Mouse (Mus musculus) MEL (cell line): ENCODE results near the gene Rxfp4. TPM values are rescaled to one million over a fixed set of nuclear protein-coding genes. Genes with fewer than 3 reads are reported as not detected.
A peak's percentile ranks its signal among the peaks of the same experiment; 100 is the strongest.

Experiments used
- DNase-seq: peaks from one replicate; pipeline ENCODE4 v3.0.0; 2011; ENCODE audit warnings: low read depth, low spot score
- H3K27ac ChIP-seq: 2 replicates; pipeline ENCODE4 v1.5.1; 2012; ENCODE audit warnings: low read depth, mild to moderate bottlenecking, control low read depth, low read length, moderate library complexity; ENCODE audit not compliant: control insufficient read depth
- H3K27me3 ChIP-seq, 2 experiments: fragments of 150-350 bp in 1 of 2; sonication (generic) in 1 of 2; 2 replicates each; pipeline ENCODE4 v1.6.1; 2012; ENCODE audit warnings: low read length in 2 of 2, mild to moderate bottlenecking in 2 of 2, improper control_type of control experiment in 1 of 2, moderate library complexity in 1 of 2; ENCODE audit not compliant: insufficient read depth in 2 of 2, control insufficient read depth in 1 of 2
- H3K36me3 ChIP-seq, 2 experiments: 2 replicates each; pipeline ENCODE4 v1.6.1; 2012 to 2014; ENCODE audit warnings: low read length in 2 of 2, improper control_type of control experiment in 1 of 2, inconsistent platforms in 1 of 2, mild to moderate bottlenecking in 1 of 2; ENCODE audit not compliant: insufficient read depth in 2 of 2, control insufficient read depth in 1 of 2
- H3K4me1 ChIP-seq, 2 experiments: fragments of 150-350 bp in 1 of 2; sonication (generic) in 1 of 2; 2 replicates each; pipeline ENCODE4 v1.6.1; 2012; ENCODE audit warnings: low read length in 2 of 2, improper control_type of control experiment in 1 of 2, mild to moderate bottlenecking in 1 of 2; ENCODE audit not compliant: insufficient read depth in 2 of 2, control insufficient read depth in 1 of 2
- H3K4me3 ChIP-seq, 2 experiments: fragments of 150-350 bp in 1 of 2; sonication (generic) in 1 of 2; 2 replicates each; pipeline ENCODE4 v1.5.1; 2012; ENCODE audit warnings: low read depth in 2 of 2, low read length in 2 of 2, mild to moderate bottlenecking in 2 of 2, moderate library complexity in 2 of 2, control low read depth in 1 of 2, improper control_type of control experiment in 1 of 2; ENCODE audit not compliant: control insufficient read depth in 1 of 2, insufficient read depth in 1 of 2
- H3K79me2 ChIP-seq: 2 replicates; pipeline ENCODE4 v1.6.1; 2012; ENCODE audit warnings: mild to moderate bottlenecking, low read length, moderate library complexity; ENCODE audit not compliant: control insufficient read depth, poor library complexity, insufficient read depth
- H3K9ac ChIP-seq: 2 replicates; pipeline ENCODE4 v1.6.1; 2012; ENCODE audit warnings: low read depth, mild to moderate bottlenecking, control low read depth, low read length, moderate library complexity; ENCODE audit not compliant: control insufficient read depth, poor library complexity, severe bottlenecking
- H3K9me3 ChIP-seq: fragments of 150-350 bp; sonication (generic); replicated peaks from 2 replicates; pipeline ENCODE4 v1.6.1; 2012; ENCODE audit warnings: mild to moderate bottlenecking, low read length, improper control_type of control experiment, moderate library complexity; ENCODE audit not compliant: insufficient read depth
- BHLHE40 ChIP-seq: IDR thresholded peaks from 2 replicates; pipeline ENCODE4 v1.6.1; 2012; ENCODE audit warnings: low read depth, mild to moderate bottlenecking, inconsistent platforms, low read length, improper control_type of control experiment, borderline replicate concordance
- CHD1 ChIP-seq: IDR thresholded peaks from 2 replicates; pipeline ENCODE4 v1.6.1; 2012; ENCODE audit warnings: low read depth, mild to moderate bottlenecking, inconsistent platforms, low read length, improper control_type of control experiment
- CHD2 ChIP-seq: IDR thresholded peaks from 2 replicates; pipeline ENCODE4 v1.6.1; 2011; ENCODE audit warnings: low read length, improper control_type of control experiment
- CTCF ChIP-seq, 3 experiments: IDR thresholded peaks in 2 of 3; conservative IDR thresholded peaks in 1 of 3; 2 replicates each; pipeline ENCODE4 v1.5.1; 2011 to 2012; ENCODE audit warnings: low read length in 3 of 3, low read depth in 2 of 3, mild to moderate bottlenecking in 2 of 3, improper control_type of control experiment in 1 of 3, inconsistent platforms in 1 of 3, mixed read lengths in 1 of 3, moderate library complexity in 1 of 3; ENCODE audit not compliant: control insufficient read depth in 1 of 3, insufficient read depth in 1 of 3, poor library complexity in 1 of 3, severe bottlenecking in 1 of 3
- E2F4 ChIP-seq: IDR thresholded peaks from 2 replicates; pipeline ENCODE4 v1.6.1; 2011; ENCODE audit warnings: low read depth, low read length, improper control_type of control experiment, borderline replicate concordance
- ELF1 ChIP-seq: IDR thresholded peaks from 2 replicates; pipeline ENCODE4 v1.6.1; 2014; ENCODE audit warnings: low read depth, mild to moderate bottlenecking, inconsistent platforms, low read length, improper control_type of control experiment, moderate library complexity
- EP300 ChIP-seq, 2 experiments: IDR thresholded peaks; 2 replicates each; pipeline ENCODE4 v1.6.1; 2011; ENCODE audit warnings: improper control_type of control experiment in 2 of 2, low read length in 2 of 2, low read depth in 1 of 2, mild to moderate bottlenecking in 1 of 2
- ETS1 ChIP-seq: IDR thresholded peaks from 2 replicates; pipeline ENCODE4 v1.6.1; 2012; ENCODE audit warnings: low read depth, mild to moderate bottlenecking, inconsistent platforms, low read length, improper control_type of control experiment, moderate library complexity
- GABPA ChIP-seq: IDR thresholded peaks from 2 replicates; pipeline ENCODE4 v1.6.1; 2012; ENCODE audit warnings: low read depth, mild to moderate bottlenecking, inconsistent platforms, low read length, improper control_type of control experiment, moderate library complexity
- GATA1 ChIP-seq: IDR thresholded peaks from 2 replicates; pipeline ENCODE4 v1.6.1; 2011; ENCODE audit warnings: low read depth, low read length, improper control_type of control experiment
- HCFC1 ChIP-seq: IDR thresholded peaks from 2 replicates; pipeline ENCODE4 v1.6.1; 2012; ENCODE audit warnings: low read depth, mild to moderate bottlenecking, inconsistent platforms, low read length, improper control_type of control experiment, moderate library complexity
- JUND ChIP-seq: IDR thresholded peaks from 2 replicates; pipeline ENCODE4 v1.6.1; 2011; ENCODE audit warnings: low read depth, mild to moderate bottlenecking, improper control_type of control experiment, low read length
- KAT2A ChIP-seq: conservative IDR thresholded peaks from 2 replicates; pipeline ENCODE4 v1.6.1; 2012; ENCODE audit warnings: low read depth, low read length, improper control_type of control experiment, inconsistent platforms
- MAFK ChIP-seq: IDR thresholded peaks from 2 replicates; pipeline ENCODE4 v1.6.1; 2011; ENCODE audit warnings: low read depth, mild to moderate bottlenecking, low read length, improper control_type of control experiment, borderline replicate concordance
- MAX ChIP-seq: IDR thresholded peaks from 2 replicates; pipeline ENCODE4 v1.6.1; 2011; ENCODE audit warnings: low read length, improper control_type of control experiment
- MAZ ChIP-seq: IDR thresholded peaks from 2 replicates; pipeline ENCODE4 v1.6.1; 2012; ENCODE audit warnings: low read depth, mild to moderate bottlenecking, inconsistent platforms, low read length, improper control_type of control experiment
- MEF2A ChIP-seq: IDR thresholded peaks from 2 replicates; pipeline ENCODE4 v1.6.1; 2014; ENCODE audit warnings: low read depth, mild to moderate bottlenecking, inconsistent platforms, low read length, improper control_type of control experiment; ENCODE audit not compliant: poor library complexity, insufficient replicate concordance, severe bottlenecking; ENCODE audit errors: extremely low read depth
- MXI1 ChIP-seq: IDR thresholded peaks from 2 replicates; pipeline ENCODE4 v1.6.1; 2011; ENCODE audit warnings: mild to moderate bottlenecking, low read depth, low read length, improper control_type of control experiment
- MYB ChIP-seq: IDR thresholded peaks from 2 replicates; pipeline ENCODE4 v1.6.1; 2011; ENCODE audit warnings: mild to moderate bottlenecking, low read depth, low read length, improper control_type of control experiment
- MYC ChIP-seq: IDR thresholded peaks from 2 replicates; pipeline ENCODE4 v1.6.1; 2011; ENCODE audit warnings: low read depth, mild to moderate bottlenecking, low read length, improper control_type of control experiment, moderate library complexity
- NELFE ChIP-seq: IDR thresholded peaks from 2 replicates; pipeline ENCODE4 v1.6.1; 2011; ENCODE audit warnings: low read depth, low read length, improper control_type of control experiment
- NRF1 ChIP-seq: IDR thresholded peaks from 2 replicates; pipeline ENCODE4 v1.6.1; 2014; ENCODE audit warnings: low read depth, mild to moderate bottlenecking, inconsistent platforms, low read length, improper control_type of control experiment, moderate library complexity; ENCODE audit not compliant: poor library complexity, insufficient read depth, severe bottlenecking
- POLR2A ChIP-seq, 2 experiments: IDR thresholded peaks; 2 replicates each; pipeline ENCODE4 v1.6.1; 2011 to 2012; ENCODE audit warnings: low read length in 2 of 2, mild to moderate bottlenecking in 2 of 2, control low read depth in 1 of 2, improper control_type of control experiment in 1 of 2, low read depth in 1 of 2, moderate library complexity in 1 of 2; ENCODE audit not compliant: control insufficient read depth in 1 of 2, insufficient read depth in 1 of 2, poor library complexity in 1 of 2
- POLR2AphosphoS2 ChIP-seq: IDR thresholded peaks from 2 replicates; pipeline ENCODE4 v1.6.1; 2011; ENCODE audit warnings: low read length, improper control_type of control experiment
- POLR2AphosphoS5 ChIP-seq: IDR thresholded peaks from 2 replicates; pipeline ENCODE4 v1.6.1; 2012; ENCODE audit warnings: low read depth, borderline replicate concordance, mild to moderate bottlenecking, inconsistent platforms, low read length, moderate library complexity, mixed read lengths
- RAD21 ChIP-seq: IDR thresholded peaks from 2 replicates; pipeline ENCODE4 v1.6.1; 2011; ENCODE audit warnings: mild to moderate bottlenecking, low read depth, low read length, improper control_type of control experiment
- RCOR1 ChIP-seq: IDR thresholded peaks from 2 replicates; pipeline ENCODE4 v1.6.1; 2012; ENCODE audit warnings: low read depth, mild to moderate bottlenecking, inconsistent platforms, low read length, improper control_type of control experiment
- SMC3 ChIP-seq: IDR thresholded peaks from 2 replicates; pipeline ENCODE4 v1.6.1; 2011; ENCODE audit warnings: low read depth, low read length, improper control_type of control experiment
- TAL1 ChIP-seq: IDR thresholded peaks from 2 replicates; pipeline ENCODE4 v1.6.1; 2012; ENCODE audit warnings: mild to moderate bottlenecking, inconsistent platforms, low read length, moderate library complexity, mixed read lengths
- TBP ChIP-seq: IDR thresholded peaks from 2 replicates; pipeline ENCODE4 v1.8.0; 2011; ENCODE audit warnings: low read depth, low read length, improper control_type of control experiment
- TCF12 ChIP-seq: IDR thresholded peaks from 2 replicates; pipeline ENCODE4 v1.6.1; 2014; ENCODE audit warnings: low read depth, mild to moderate bottlenecking, inconsistent platforms, low read length, improper control_type of control experiment, moderate library complexity
- UBTF ChIP-seq: IDR thresholded peaks from 2 replicates; pipeline ENCODE4 v1.6.1; 2012; ENCODE audit warnings: low read depth, mild to moderate bottlenecking, inconsistent platforms, low read length, improper control_type of control experiment, moderate library complexity, borderline replicate concordance; ENCODE audit not compliant: insufficient read depth
- USF1 ChIP-seq: IDR thresholded peaks from 2 replicates; pipeline ENCODE4 v1.6.1; 2014; ENCODE audit warnings: low read depth, mild to moderate bottlenecking, inconsistent platforms, low read length, improper control_type of control experiment, moderate library complexity
- USF2 ChIP-seq, 2 experiments: IDR thresholded peaks; 2 replicates each; pipeline ENCODE4 v1.6.1; 2011 to 2012; ENCODE audit warnings: improper control_type of control experiment in 2 of 2, low read length in 2 of 2, borderline replicate concordance in 1 of 2, inconsistent platforms in 1 of 2, low read depth in 1 of 2, mild to moderate bottlenecking in 1 of 2; ENCODE audit not compliant: insufficient read depth in 1 of 2
- ZC3H11A ChIP-seq: IDR thresholded peaks from 2 replicates; pipeline ENCODE4 v1.6.1; 2012; ENCODE audit warnings: low read depth, mild to moderate bottlenecking, inconsistent platforms, low read length, improper control_type of control experiment
- ZKSCAN1 ChIP-seq: IDR thresholded peaks from 2 replicates; pipeline ENCODE4 v1.6.1; 2012; ENCODE audit warnings: low read depth, mild to moderate bottlenecking, inconsistent platforms, low read length, improper control_type of control experiment, moderate library complexity
- ZMIZ1 ChIP-seq: IDR thresholded peaks from 2 replicates; pipeline ENCODE4 v1.6.1; 2012; ENCODE audit warnings: low read depth, mild to moderate bottlenecking, inconsistent platforms, low read length, improper control_type of control experiment, moderate library complexity
- ZNF384 ChIP-seq: IDR thresholded peaks from 2 replicates; pipeline ENCODE4 v1.6.1; 2012; ENCODE audit warnings: low read depth, mild to moderate bottlenecking, inconsistent platforms, low read length, improper control_type of control experiment
- polyA plus RNA-seq, 2 experiments: library from polyadenylated mRNA; stranded (reverse) in 1 of 2; unstranded in 1 of 2; fragments of >175 nt in 1 of 2; fragments of >200 nt in 1 of 2; gene quantifications; 2 replicates each; pipeline versions ENCODE4 v1.2.1 to v1.2.4; 2012; ENCODE audit warnings: low replicate concordance in 2 of 2, low read depth in 1 of 2; ENCODE audit not compliant: insufficient read length in 2 of 2, insufficient read depth in 1 of 2, missing spikeins in 1 of 2
- total RNA-seq: library from RNA; depleted of rRNA; stranded (reverse); fragments of 300-350 nt; gene quantifications from 2 replicates; pipeline ENCODE4 v1.2.3, GENCODE M21; 2012

Rxfp4 gene
- total and polyA plus RNA-seq, 3 experiments = 0.06 to 0.08 TPM; not detected in 1

DNA sequence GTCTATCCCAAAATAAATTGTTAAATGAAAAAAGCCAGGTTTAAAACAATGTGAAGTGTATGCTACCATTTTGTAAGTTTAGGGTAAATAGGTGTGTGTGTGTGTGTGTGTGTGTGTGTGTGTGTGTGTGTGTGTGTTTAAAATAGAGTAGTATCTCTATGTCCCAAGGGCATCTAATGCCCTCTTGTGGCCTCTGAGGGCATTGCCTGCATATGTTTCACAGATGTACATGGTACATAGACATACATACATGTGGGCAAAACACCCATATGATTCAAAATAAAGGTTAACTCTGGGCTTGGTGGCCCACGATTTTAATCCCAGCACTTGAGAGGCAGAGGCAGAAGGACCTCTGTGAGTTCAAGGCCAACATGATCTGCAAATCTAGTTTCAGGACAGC lies 12.3 kb downstream of the Rxfp4 start:
- Histone ChIP-seq H3K9me3 (no peaks in the 10 kb centered on the region), H3K79me2 (no peaks in the 10 kb centered on the region), H3K27me3 (no peaks in the 10 kb centered on the region), H3K4me1 (no peaks in the 10 kb centered on the region), H3K27ac (no peak overlapping the region), H3K4me3 (no peak overlapping the region), H3K9ac (no peak overlapping the region), H3K36me3 (peaks cover 0 to 49% of the 10 kb centered on the region in 2 experiments; a peak in 2 of 4 replicates)
- peak; percentile 86 for DNase-seq
- TF ChIP-seq MAX = no peak
- no peak for TF ChIP-seq CHD1
- TF ChIP-seq POLR2AphosphoS2 = no peak
- no peak for TF ChIP-seq TAL1
- TF ChIP-seq MYC = 0 out of 2 replicates have a peak, but pooled peaks have one; percentile 30
- TF ChIP-seq BHLHE40 = no peak; the same call in 1 of the 2 replicates
- TF ChIP-seq TCF12 = no peak
- no peak for TF ChIP-seq NELFE
- no peak for TF ChIP-seq RCOR1
- TF ChIP-seq ETS1 = no peak
- TF ChIP-seq MAFK = no peak
- peak; percentile 65 to 79 (median 71) for TF ChIP-seq CTCF (IDR thresholded peaks at IDR 0.05 in 2 of 3, conservative IDR thresholded peaks at IDR 0.05 in 1 of 3; ENCODE audit: control insufficient read depth in 1 of 3, insufficient read depth in 1 of 3, low read depth in 2 of 3, low read length in 3 of 3, poor library complexity in 1 of 3, severe bottlenecking in 1 of 3)
- TF ChIP-seq MXI1 = no peak
- no peak for TF ChIP-seq POLR2A (IDR thresholded peaks at IDR 0.05; ENCODE audit: control insufficient read depth in 1 of 2, insufficient read depth in 1 of 2, low read depth in 1 of 2, low read length in 2 of 2, poor library complexity in 1 of 2)
- no peak for TF ChIP-seq UBTF
- no peak for TF ChIP-seq JUND
- TF ChIP-seq MEF2A = no peak
- 0 out of 2 replicates have a peak, but pooled peaks have one; percentile 10 for TF ChIP-seq ZMIZ1
- no peak for TF ChIP-seq GABPA
- no peak for TF ChIP-seq ZKSCAN1
- no peak for TF ChIP-seq USF1
- TF ChIP-seq MYB = no peak
- TF ChIP-seq RAD21 = peak; percentile 70
- no peak for TF ChIP-seq MAZ
- TF ChIP-seq E2F4 = no peak
- TF ChIP-seq SMC3 = peak; percentile 86
- TF ChIP-seq ZC3H11A = peak; percentile 67
- no peak for TF ChIP-seq EP300 (IDR thresholded peaks at IDR 0.05; ENCODE audit: low read depth in 1 of 2, low read length in 2 of 2)
- no peak for TF ChIP-seq NRF1
- no peak for TF ChIP-seq GATA1
- TF ChIP-seq HCFC1 = no peak
- TF ChIP-seq KAT2A = no peak
- TF ChIP-seq ELF1 = no peak
- no peak for TF ChIP-seq ZNF384
- TF ChIP-seq CHD2 = no peak
- no peak for TF ChIP-seq TBP
- no peak for TF ChIP-seq POLR2AphosphoS5
- TF ChIP-seq USF2 (IDR thresholded peaks at IDR 0.05; ENCODE audit: borderline replicate concordance in 1 of 2, insufficient read depth in 1 of 2, low read depth in 1 of 2, low read length in 2 of 2) = no peak
